Mouse (Mus musculus): ENCODE measurements around the gene Nsl1.

Gene Nsl1

GRCm38 (mm10) chr1:191135406-191135805 lies 72.6 kb downstream of the Nsl1 start:
- DNase-seq (ENCODE audit: low read depth, low spot score): no peak
